Mouse (Mus musculus): ENCODE data around the gene Tanc1. TPM values are rescaled to one million over a fixed set of nuclear protein-coding genes. Genes with fewer than 3 reads are reported as not detected.

Gene Tanc1
- polyA plus RNA-seq, 1 experiment from 2014 or later, result 24.8 TPM

DNA sequence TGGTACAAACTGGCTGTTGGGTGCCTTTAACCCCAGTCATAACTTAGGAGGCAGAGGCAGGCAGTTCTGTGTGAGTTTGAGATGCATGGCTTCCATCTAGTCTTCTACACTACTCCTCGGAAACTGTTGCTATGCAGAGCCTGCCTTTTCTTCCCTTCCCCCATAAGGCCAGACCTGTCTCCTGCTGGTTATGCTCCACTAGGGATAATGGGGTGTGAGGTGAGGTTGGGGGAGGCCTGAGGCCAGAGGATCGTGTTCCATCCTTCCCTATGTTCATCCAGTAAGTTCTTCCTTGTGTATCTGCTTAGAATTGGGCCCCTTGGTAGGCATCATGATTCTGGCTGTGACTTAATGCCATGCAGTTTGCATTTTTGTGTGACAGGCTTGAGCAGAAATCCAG is 193.8 kb downstream of the Tanc1 start:
- no peaks in the 10 kb centered on the region for H3K27me3 ChIP-seq (ENCODE audit: control insufficient read depth, insufficient read depth, low read length)
- no peaks in the 10 kb centered on the region for H3K9me3 ChIP-seq (ENCODE audit: control insufficient read depth, low read depth, low read length)
- peaks cover 20% of the 10 kb centered on the region for H3K36me3 ChIP-seq (ENCODE audit: control insufficient read depth, insufficient read depth, low read length)
- 67% methylated on average over 2 of the region's 2 CpGs for WGBS
- no peak overlapping the region for H3K27ac ChIP-seq (ENCODE audit: low read length)
- no peak for ATAC-seq (ENCODE audit: insufficient number of reproducible peaks, insufficient read depth, low FRiP score, low read depth)
- H3K4me2 ChIP-seq (replicated peaks; ENCODE audit: low read depth, low read length), result no peak overlapping the region
- H3K9ac ChIP-seq (replicated peaks; ENCODE audit: low read depth, low read length), result no peak overlapping the region
- H3K4me1 ChIP-seq (ENCODE audit: control insufficient read depth, insufficient read depth, low read length), result no peaks in the 10 kb centered on the region
- H3K4me3 ChIP-seq (ENCODE audit: low read depth, low read length), result no peak overlapping the region

DNA sequence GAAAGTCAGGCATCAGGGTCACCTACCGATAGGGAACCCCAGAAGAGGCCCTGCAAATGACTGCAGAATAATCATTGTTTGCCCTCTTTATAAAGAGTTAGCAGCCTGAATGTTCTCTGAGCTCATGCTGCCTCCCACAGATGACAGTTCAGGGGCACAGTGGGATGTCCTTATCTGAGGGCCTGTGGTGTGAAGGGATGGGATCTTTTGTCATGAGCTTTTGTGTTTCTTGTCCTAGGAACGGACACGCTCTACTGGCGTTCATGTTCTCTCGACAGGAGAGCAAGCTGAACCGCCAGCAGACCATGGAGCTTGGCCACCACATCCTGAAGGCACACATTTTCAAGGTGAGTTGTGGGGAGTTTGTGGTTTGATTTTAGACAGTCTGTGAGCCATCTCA is 194.2 kb downstream of the Tanc1 start:
- Histone ChIP-seq H3K27ac (ENCODE audit: low read length) (no peak overlapping the region), H3K9ac (replicated peaks; ENCODE audit: low read depth, low read length) (no peak overlapping the region), H3K27me3 (ENCODE audit: control insufficient read depth, insufficient read depth, low read length) (no peaks in the 10 kb centered on the region), H3K4me3 (ENCODE audit: low read depth, low read length) (no peak overlapping the region), H3K4me2 (replicated peaks; ENCODE audit: low read depth, low read length) (no peak overlapping the region), H3K36me3 (ENCODE audit: control insufficient read depth, insufficient read depth, low read length) (peaks cover 20% of the 10 kb centered on the region), H3K9me3 (ENCODE audit: control insufficient read depth, low read depth, low read length) (no peaks in the 10 kb centered on the region), H3K4me1 (ENCODE audit: control insufficient read depth, insufficient read depth, low read length) (no peaks in the 10 kb centered on the region)
- ATAC-seq (ENCODE audit: insufficient number of reproducible peaks, insufficient read depth, low FRiP score, low read depth), result no peak
- WGBS, result 88% methylated on average over 6 of the region's 6 CpGs

DNA sequence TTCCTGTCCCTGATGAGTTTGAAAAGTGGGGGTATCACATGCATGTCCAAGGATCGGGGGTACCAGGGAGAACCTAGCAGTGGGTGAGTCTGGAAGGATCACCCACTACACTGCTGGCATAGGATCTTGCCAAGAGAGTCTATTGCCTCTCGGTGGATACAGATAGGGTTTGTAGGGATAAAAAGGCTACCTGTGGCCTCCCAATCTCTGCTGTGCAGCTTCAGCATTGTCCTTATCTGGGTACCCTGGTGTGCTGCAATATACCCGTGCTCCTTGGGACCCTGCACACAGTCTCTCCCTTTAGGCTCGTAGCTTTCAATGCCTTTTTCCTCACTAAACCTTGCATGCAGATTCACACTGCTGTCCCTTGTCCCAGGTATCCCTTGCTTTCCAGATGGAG is 196.8 kb downstream of the Tanc1 start:
- H3K9ac ChIP-seq (replicated peaks; ENCODE audit: low read depth, low read length), result no peak overlapping the region
- no peak overlapping the region for H3K4me2 ChIP-seq (replicated peaks; ENCODE audit: low read depth, low read length)
- no peaks in the 10 kb centered on the region for H3K27me3 ChIP-seq (ENCODE audit: control insufficient read depth, insufficient read depth, low read length)
- ATAC-seq (ENCODE audit: insufficient number of reproducible peaks, insufficient read depth, low FRiP score, low read depth), result no peak
- H3K36me3 ChIP-seq (ENCODE audit: control insufficient read depth, insufficient read depth, low read length), result peaks cover 16% of the 10 kb centered on the region
- no peaks in the 10 kb centered on the region for H3K9me3 ChIP-seq (ENCODE audit: control insufficient read depth, low read depth, low read length)
- H3K27ac ChIP-seq (ENCODE audit: low read length), result no peak overlapping the region
- no peaks in the 10 kb centered on the region for H3K4me1 ChIP-seq (ENCODE audit: control insufficient read depth, insufficient read depth, low read length)
- no peak overlapping the region for H3K4me3 ChIP-seq (ENCODE audit: low read depth, low read length)
- 89% methylated on average over 4 of the region's 4 CpGs for WGBS

DNA sequence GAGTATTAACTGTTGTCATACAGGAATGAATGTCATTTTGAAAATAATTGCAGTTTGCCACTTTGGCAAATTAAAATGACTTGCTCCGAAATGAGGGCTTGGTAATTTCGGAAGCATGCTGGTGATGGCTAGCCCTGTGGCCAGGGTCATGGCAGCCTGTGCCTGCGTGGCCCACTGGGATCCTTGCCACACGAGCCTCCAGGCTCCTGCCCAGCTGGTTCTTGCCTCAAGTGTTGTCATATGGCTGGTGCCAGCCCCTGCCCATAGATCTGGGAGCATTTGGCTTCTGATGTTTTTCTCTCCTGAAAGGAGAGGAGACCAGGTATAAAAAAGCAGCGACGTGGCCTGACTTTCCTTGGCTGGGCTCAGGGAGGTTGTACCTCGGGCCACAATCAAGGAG is 198.2 kb downstream of the Tanc1 start:
- no peaks in the 10 kb centered on the region for H3K27me3 ChIP-seq (ENCODE audit: control insufficient read depth, insufficient read depth, low read length)
- no peak overlapping the region for H3K4me2 ChIP-seq (replicated peaks; ENCODE audit: low read depth, low read length)
- peaks cover 16% of the 10 kb centered on the region for H3K36me3 ChIP-seq (ENCODE audit: control insufficient read depth, insufficient read depth, low read length)
- no peaks in the 10 kb centered on the region for H3K4me1 ChIP-seq (ENCODE audit: control insufficient read depth, insufficient read depth, low read length)
- no peaks in the 10 kb centered on the region for H3K9me3 ChIP-seq (ENCODE audit: control insufficient read depth, low read depth, low read length)
- no peak overlapping the region for H3K27ac ChIP-seq (ENCODE audit: low read length)
- WGBS, result 90% methylated on average over 7 of the region's 7 CpGs
- no peak overlapping the region for H3K4me3 ChIP-seq (ENCODE audit: low read depth, low read length)
- no peak for ATAC-seq (ENCODE audit: insufficient number of reproducible peaks, insufficient read depth, low FRiP score, low read depth)
- no peak overlapping the region for H3K9ac ChIP-seq (replicated peaks; ENCODE audit: low read depth, low read length)

DNA sequence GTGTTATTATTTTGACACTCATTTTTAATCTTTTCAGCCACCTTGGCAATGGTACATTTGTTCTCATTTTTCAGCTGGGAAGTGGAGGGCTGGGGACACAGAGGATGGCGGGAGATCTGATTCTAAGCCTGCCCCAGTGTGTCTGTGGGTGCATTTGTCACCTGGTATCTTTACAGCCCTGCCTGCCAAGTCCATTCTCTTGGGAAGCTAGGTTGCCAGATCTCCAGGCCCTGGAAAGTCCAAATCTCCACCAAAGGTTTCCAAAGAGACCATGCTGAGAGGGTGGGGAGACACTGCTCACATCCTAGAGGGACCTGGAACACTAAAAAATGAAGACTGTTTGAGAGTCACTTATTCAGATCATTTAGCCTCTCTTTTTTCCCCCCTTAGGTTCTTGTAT is 199.4 kb downstream of the Tanc1 start:
- Histone ChIP-seq H3K27ac (ENCODE audit: low read length) (no peak overlapping the region), H3K36me3 (ENCODE audit: control insufficient read depth, insufficient read depth, low read length) (peaks cover 13% of the 10 kb centered on the region), H3K9me3 (ENCODE audit: control insufficient read depth, low read depth, low read length) (no peaks in the 10 kb centered on the region), H3K4me3 (ENCODE audit: low read depth, low read length) (no peak overlapping the region), H3K27me3 (ENCODE audit: control insufficient read depth, insufficient read depth, low read length) (no peaks in the 10 kb centered on the region), H3K9ac (replicated peaks; ENCODE audit: low read depth, low read length) (no peak overlapping the region), H3K4me2 (replicated peaks; ENCODE audit: low read depth, low read length) (no peak overlapping the region), H3K4me1 (ENCODE audit: control insufficient read depth, insufficient read depth, low read length) (no peaks in the 10 kb centered on the region)
- 59% methylated on average over 1 of the region's 1 CpGs for WGBS
- no peak for ATAC-seq (ENCODE audit: insufficient number of reproducible peaks, insufficient read depth, low FRiP score, low read depth)

DNA sequence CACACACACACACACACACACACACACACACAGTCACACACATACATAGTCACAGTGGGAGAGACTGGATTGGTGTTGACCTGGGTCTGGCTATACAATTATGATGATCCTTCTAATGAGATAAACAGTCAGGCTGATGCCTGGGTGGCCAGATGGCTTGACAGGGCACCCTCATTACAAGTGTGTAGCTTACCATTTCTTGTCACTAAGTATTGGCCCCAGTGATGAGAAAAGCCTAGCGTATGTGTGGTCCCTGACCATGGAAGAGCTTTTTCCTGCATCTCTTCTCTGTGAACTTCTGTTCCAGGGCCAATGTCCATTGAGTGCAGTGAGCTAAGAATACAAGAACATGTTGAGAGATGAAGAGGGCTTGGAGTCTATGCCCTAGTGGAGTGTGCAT is 200.8 kb downstream of the Tanc1 start:
- WGBS, result 94% methylated on average over 1 of the region's 1 CpGs

DNA sequence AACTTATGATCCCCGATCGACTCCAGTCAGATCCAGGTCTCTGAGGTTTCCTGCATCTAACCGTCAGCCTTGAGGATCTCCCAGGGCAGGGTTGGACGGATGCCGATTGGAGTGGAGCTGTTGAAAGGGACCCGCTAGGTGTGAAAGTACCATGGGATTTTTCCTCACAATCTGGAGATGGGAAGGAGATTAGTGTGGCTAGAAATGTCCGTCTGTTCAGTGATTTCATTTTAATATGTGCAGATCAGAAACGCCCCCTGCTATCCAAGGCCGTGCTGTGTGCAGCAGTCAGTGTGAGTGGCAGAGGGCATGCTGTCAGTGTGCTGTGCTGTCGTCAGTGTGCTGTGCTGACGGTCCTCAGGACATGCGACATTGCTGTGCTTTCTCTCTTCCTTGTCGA is 201.6 kb downstream of the Tanc1 start:
- Histone ChIP-seq H3K4me1 (ENCODE audit: control insufficient read depth, insufficient read depth, low read length) (no peaks in the 10 kb centered on the region), H3K4me2 (replicated peaks; ENCODE audit: low read depth, low read length) (no peak overlapping the region), H3K27ac (ENCODE audit: low read length) (no peak overlapping the region), H3K9ac (replicated peaks; ENCODE audit: low read depth, low read length) (no peak overlapping the region), H3K27me3 (ENCODE audit: control insufficient read depth, insufficient read depth, low read length) (no peaks in the 10 kb centered on the region), H3K36me3 (ENCODE audit: control insufficient read depth, insufficient read depth, low read length) (peaks cover 5% of the 10 kb centered on the region), H3K4me3 (ENCODE audit: low read depth, low read length) (no peak overlapping the region), H3K9me3 (ENCODE audit: control insufficient read depth, low read depth, low read length) (no peaks in the 10 kb centered on the region)
- ATAC-seq (ENCODE audit: insufficient number of reproducible peaks, insufficient read depth, low FRiP score, low read depth), result no peak
- WGBS, result 92% methylated on average over 13 of the region's 13 CpGs

More for the DNA sequence above, 200.8 kb downstream of the Tanc1 start:
- no peak overlapping the region for H3K27ac ChIP-seq (ENCODE audit: low read length)
- no peaks in the 10 kb centered on the region for H3K27me3 ChIP-seq (ENCODE audit: control insufficient read depth, insufficient read depth, low read length)
- no peaks in the 10 kb centered on the region for H3K9me3 ChIP-seq (ENCODE audit: control insufficient read depth, low read depth, low read length)
- H3K4me3 ChIP-seq (ENCODE audit: low read depth, low read length), result no peak overlapping the region
- no peaks in the 10 kb centered on the region for H3K4me1 ChIP-seq (ENCODE audit: control insufficient read depth, insufficient read depth, low read length)
- peaks cover 9% of the 10 kb centered on the region for H3K36me3 ChIP-seq (ENCODE audit: control insufficient read depth, insufficient read depth, low read length)
- no peak overlapping the region for H3K4me2 ChIP-seq (replicated peaks; ENCODE audit: low read depth, low read length)
- H3K9ac ChIP-seq (replicated peaks; ENCODE audit: low read depth, low read length), result no peak overlapping the region
- no peak for ATAC-seq (ENCODE audit: insufficient number of reproducible peaks, insufficient read depth, low FRiP score, low read depth)

DNA sequence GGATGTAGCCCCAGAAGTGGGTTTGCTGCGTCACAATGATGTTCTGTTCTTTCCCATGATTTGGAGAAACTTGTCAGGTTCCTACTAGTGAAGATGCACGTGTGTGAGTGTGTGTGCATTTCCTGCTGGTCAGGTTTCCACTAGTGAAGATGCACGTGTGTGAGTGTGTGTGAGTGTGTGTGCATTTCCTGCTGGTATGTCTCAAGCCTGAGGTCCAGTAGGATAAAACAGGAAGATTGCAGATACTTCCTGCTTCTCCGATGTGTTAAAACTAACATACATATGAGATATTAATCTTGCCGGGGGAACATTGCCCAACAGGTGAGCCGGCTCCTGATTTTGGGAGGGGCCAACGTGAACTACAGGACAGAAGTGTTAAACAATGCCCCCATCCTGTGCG is 203.2 kb downstream of the Tanc1 start:
- Histone ChIP-seq H3K27me3 (ENCODE audit: control insufficient read depth, insufficient read depth, low read length) (no peaks in the 10 kb centered on the region), H3K9me3 (ENCODE audit: control insufficient read depth, low read depth, low read length) (no peaks in the 10 kb centered on the region), H3K4me1 (ENCODE audit: control insufficient read depth, insufficient read depth, low read length) (no peaks in the 10 kb centered on the region), H3K4me2 (replicated peaks; ENCODE audit: low read depth, low read length) (no peak overlapping the region), H3K27ac (ENCODE audit: low read length) (no peak overlapping the region), H3K9ac (replicated peaks; ENCODE audit: low read depth, low read length) (no peak overlapping the region), H3K36me3 (ENCODE audit: control insufficient read depth, insufficient read depth, low read length) (peaks cover 13% of the 10 kb centered on the region), H3K4me3 (ENCODE audit: low read depth, low read length) (no peak overlapping the region)
- 82% methylated on average over 8 of the region's 8 CpGs for WGBS
- ATAC-seq (ENCODE audit: insufficient number of reproducible peaks, insufficient read depth, low FRiP score, low read depth), result no peak

DNA sequence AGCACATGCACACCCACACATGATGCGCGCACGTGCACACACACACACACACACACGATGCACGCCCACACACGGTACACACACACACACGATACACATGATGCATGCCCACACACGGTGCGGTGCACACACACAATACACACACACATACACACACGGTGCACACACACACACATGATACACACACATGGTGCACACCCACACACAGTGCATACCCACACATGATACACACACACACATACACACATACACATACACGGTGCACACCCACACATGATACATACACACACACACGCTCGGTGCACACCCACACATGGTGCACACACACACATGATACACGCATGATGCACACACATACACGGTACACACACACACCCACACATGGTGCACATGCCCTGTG is 206.8 kb downstream of the Tanc1 start:
- no peak overlapping the region for H3K27ac ChIP-seq (ENCODE audit: low read length)
- no peak for ATAC-seq (ENCODE audit: insufficient number of reproducible peaks, insufficient read depth, low FRiP score, low read depth)
- H3K9me3 ChIP-seq (ENCODE audit: control insufficient read depth, low read depth, low read length), result no peaks in the 10 kb centered on the region
- 96% methylated on average over 15 of the region's 15 CpGs for WGBS
- no peak overlapping the region for H3K4me3 ChIP-seq (ENCODE audit: low read depth, low read length)
- H3K36me3 ChIP-seq (ENCODE audit: control insufficient read depth, insufficient read depth, low read length), result peaks cover 13% of the 10 kb centered on the region
- H3K4me1 ChIP-seq (ENCODE audit: control insufficient read depth, insufficient read depth, low read length), result no peaks in the 10 kb centered on the region
- no peaks in the 10 kb centered on the region for H3K27me3 ChIP-seq (ENCODE audit: control insufficient read depth, insufficient read depth, low read length)
- no peak overlapping the region for H3K4me2 ChIP-seq (replicated peaks; ENCODE audit: low read depth, low read length)
- H3K9ac ChIP-seq (replicated peaks; ENCODE audit: low read depth, low read length), result no peak overlapping the region

Measured in stomach, embryonic 14.5 days (tissue).